Mouse (Mus musculus) kidney, postnatal 25 days (tissue): ENCODE data around the gene Stac2.

ENCODE experiments used
- DNase-seq, 2 experiments: peaks; one replicate each; pipeline ENCODE4 v3.0.0; 2021; ENCODE audit warnings: mixed read lengths in 2 of 2

Gene Stac2

GRCm38 (mm10) chr11:98052989-98053834 lies at the start of gene Stac2:
Stac2 (minus strand) TSS chr11:98053462.
- DNase-seq: peak; percentile 75 to 82

- DNase-seq: no peak
Measured at GRCm38 (mm10) chr11:98101332-98101731, 48.1 kb upstream of the Stac2 start.

GRCm38 (mm10) chr11:98090583-98090982 lies 37.3 kb upstream of the Stac2 start:
- no peak for DNase-seq

- DNase-seq: peak; percentile 49 to 71
Measured at GRCm38 (mm10) chr11:98088224-98088623, 35.0 kb upstream of the Stac2 start.

- no peak for DNase-seq
Measured at GRCm38 (mm10) chr11:98086574-98086973, 33.3 kb upstream of the Stac2 start.

GRCm38 (mm10) chr11:98086141-98086540 lies 32.9 kb upstream of the Stac2 start:
- DNase-seq: no peak

- DNase-seq: no peak
Measured at GRCm38 (mm10) chr11:98082745-98083144, 29.5 kb upstream of the Stac2 start.

GRCm38 (mm10) chr11:98080450-98080849 lies 27.2 kb upstream of the Stac2 start:
- no peak for DNase-seq

GRCm38 (mm10) chr11:98077086-98077485 lies 23.8 kb upstream of the Stac2 start:
- DNase-seq: peak in 1 of 2 experiments; percentile 47

- peak; percentile 82 to 94 for DNase-seq
Measured at GRCm38 (mm10) chr11:98075195-98075808, 22.0 kb upstream of the Stac2 start.

- DNase-seq: no peak
Measured at GRCm38 (mm10) chr11:98073442-98073841, 20.2 kb upstream of the Stac2 start.

GRCm38 (mm10) chr11:98067255-98067654 lies 14.0 kb upstream of the Stac2 start:
- DNase-seq: no peak

GRCm38 (mm10) chr11:98066201-98066600 lies 12.9 kb upstream of the Stac2 start:
- DNase-seq: no peak

- DNase-seq: peak in 1 of 2 experiments; percentile 37
Measured at GRCm38 (mm10) chr11:98061904-98062562, 8.8 kb upstream of the Stac2 start.

- DNase-seq: no peak
Measured at GRCm38 (mm10) chr11:98061441-98061840, 8.2 kb upstream of the Stac2 start.

GRCm38 (mm10) chr11:98060104-98060692 lies 6.9 kb upstream of the Stac2 start:
- DNase-seq: no peak

GRCm38 (mm10) chr11:98059662-98060061 lies 6.4 kb upstream of the Stac2 start:
- DNase-seq: no peak

GRCm38 (mm10) chr11:98057998-98058397 lies 4.7 kb upstream of the Stac2 start:
- peak in 1 of 2 experiments; percentile 57 for DNase-seq

- DNase-seq: no peak
Measured at GRCm38 (mm10) chr11:98057466-98057865, 4.2 kb upstream of the Stac2 start.

- DNase-seq: no peak
Measured at GRCm38 (mm10) chr11:98052129-98052988, 903 bp downstream of the Stac2 start.

GRCm38 (mm10) chr11:98051611-98052128 lies 1.6 kb downstream of the Stac2 start:
- DNase-seq: no peak

GRCm38 (mm10) chr11:98050940-98051339 lies 2.3 kb downstream of the Stac2 start:
- no peak for DNase-seq
